Mouse (Mus musculus) kidney, embryonic 16.5 days (tissue): ENCODE data around the gene Fry. TPM values are rescaled to one million over a fixed set of nuclear protein-coding genes. Genes with fewer than 3 reads are reported as not detected.

Experiments used
- ATAC-seq: fragments of 200-750 bp; cut with Nextera tagmentation; 2 replicates; pipeline ENCODE4 v1.8.0; 2017; ENCODE audit warnings: moderate TSS enrichment; ENCODE audit not compliant: low FRiP score, low TSS enrichment
- H3K27ac ChIP-seq: fragments of 300-500 bp; sonication (generic); 2 replicates; pipeline ENCODE4 v1.5.1; 2014; ENCODE audit warnings: low read length
- H3K27me3 ChIP-seq: fragments of 300-500 bp; sonication (generic); 2 replicates; pipeline ENCODE4 v1.6.1; 2014; ENCODE audit warnings: low read length, control low read depth, mixed read lengths; ENCODE audit not compliant: insufficient read depth
- H3K36me3 ChIP-seq: fragments of 300-500 bp; sonication (generic); 2 replicates; pipeline ENCODE4 v1.6.1; 2014; ENCODE audit warnings: low read length, control low read depth, mixed read lengths; ENCODE audit not compliant: insufficient read depth
- H3K4me1 ChIP-seq: fragments of 300-500 bp; sonication (generic); 2 replicates; pipeline ENCODE4 v1.6.1; 2014; ENCODE audit warnings: low read length, control low read depth, mixed read lengths; ENCODE audit not compliant: insufficient read depth
- H3K4me2 ChIP-seq: fragments of 300-500 bp; sonication (generic); replicated peaks from 2 replicates; pipeline ENCODE4 v1.6.1; 2014; ENCODE audit warnings: low read depth, low read length
- H3K4me3 ChIP-seq: fragments of 300-500 bp; sonication (generic); 2 replicates; pipeline ENCODE4 v1.5.1; 2014; ENCODE audit warnings: mild to moderate bottlenecking, low read length
- H3K9ac ChIP-seq: fragments of 300-500 bp; sonication (generic); replicated peaks from 2 replicates; pipeline ENCODE4 v1.6.1; 2014; ENCODE audit warnings: low read length
- H3K9me3 ChIP-seq: fragments of 300-500 bp; sonication (generic); 2 replicates; pipeline ENCODE4 v1.6.1; 2016; ENCODE audit warnings: low read length, control low read depth
- WGBS: fragments of 180-500 bp; shearing (Covaris S2); extraction: QIAGEN DNeasy Blood & Tissue Kit; methylation state at CpG from one replicate; pipeline ENCODE4 v1.1.7; 2014; 5-methylcytosine and 5-hydroxymethylcytosine counted together
- polyA plus RNA-seq: library from polyadenylated mRNA; unstranded; fragments of >200 nt; fragmentation: Nextera tagmentation; extraction: Ambion mirVana; gene quantifications from 2 replicates; pipeline ENCODE4 v1.2.1, GENCODE M21; 2015

Fry gene
- 5.7 and 7.8 TPM in 2 replicates for polyA plus RNA-seq

GRCm38 (mm10) chr5:150118455-150119241 lies at the start of gene Fry:
Fry (plus strand) TSS chr5:150118645.
- Histone ChIP-seq H3K36me3 (no peaks in the 10 kb centered on the region), H3K27me3 (no peaks in the 10 kb centered on the region), H3K4me2 (peak within 1 kb of the TSS; percentile 80), H3K4me1 (no peaks in the 10 kb centered on the region), H3K9ac (peak within 1 kb of the TSS; percentile 40), H3K9me3 (no peaks in the 10 kb centered on the region; the same call in 1 of the 2 replicates), H3K27ac (no peak within 1 kb of the TSS), H3K4me3 (peak within 1 kb of the TSS; percentile 68)
- WGBS, result under 1% methylated on average over 49 of the region's 68 CpGs
- peak; percentile 99 for ATAC-seq

DNA sequence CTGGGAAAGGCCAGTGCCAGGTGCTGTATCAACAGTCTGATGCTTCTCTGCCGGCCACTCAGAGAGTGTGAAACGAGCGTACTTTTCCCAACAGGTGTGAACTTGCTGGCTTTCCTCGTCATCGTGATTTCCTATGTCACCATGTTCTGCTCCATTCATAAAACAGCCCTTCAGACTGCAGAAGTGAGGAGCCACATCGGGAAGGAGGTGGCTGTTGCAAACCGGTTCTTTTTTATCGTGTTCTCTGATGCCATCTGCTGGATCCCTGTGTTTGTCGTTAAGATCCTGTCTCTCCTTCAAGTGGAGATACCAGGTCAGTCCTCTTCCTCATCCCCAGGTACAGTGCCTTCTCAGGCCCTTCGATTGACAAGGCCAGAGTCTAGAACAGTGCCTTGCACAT lies 48.4 kb upstream of the Fry start:
- Histone ChIP-seq H3K36me3 (no peaks in the 10 kb centered on the region), H3K4me2 (peak overlapping the region; percentile 43), H3K4me1 (0 out of 2 replicates have a peak, but pooled peaks cover 2% of the 10 kb centered on the region), H3K9ac (no peak overlapping the region), H3K9me3 (no peaks in the 10 kb centered on the region), H3K27ac (no peak overlapping the region), H3K27me3 (no peaks in the 10 kb centered on the region), H3K4me3 (no peak overlapping the region)
- ATAC-seq, result no peak
- WGBS, result 19% methylated on average over 10 of the region's 10 CpGs

GRCm38 (mm10) chr5:150071738-150072137 lies 46.7 kb upstream of the Fry start:
- H3K4me3 ChIP-seq, result no peak overlapping the region
- no peak overlapping the region for H3K9ac ChIP-seq
- 0 out of 2 replicates have a peak, but pooled peaks cover 2% of the 10 kb centered on the region for H3K4me1 ChIP-seq
- H3K36me3 ChIP-seq, result no peaks in the 10 kb centered on the region
- no peak overlapping the region for H3K4me2 ChIP-seq
- no peak for ATAC-seq
- no peaks in the 10 kb centered on the region for H3K27me3 ChIP-seq
- no peak overlapping the region for H3K27ac ChIP-seq
- no peaks in the 10 kb centered on the region for H3K9me3 ChIP-seq

- peak; percentile 80 for ATAC-seq
- H3K36me3 ChIP-seq, result no peaks in the 10 kb centered on the region
- no peak overlapping the region for H3K27ac ChIP-seq
- 0 out of 2 replicates have a peak, but pooled peaks cover 3% of the 10 kb centered on the region for H3K4me1 ChIP-seq
- peak overlapping the region; percentile 34 for H3K4me2 ChIP-seq
- H3K9ac ChIP-seq, result no peak overlapping the region
- H3K27me3 ChIP-seq, result no peaks in the 10 kb centered on the region
- 32% methylated on average over 12 of the region's 12 CpGs for WGBS
- no peaks in the 10 kb centered on the region for H3K9me3 ChIP-seq
- no peak overlapping the region for H3K4me3 ChIP-seq
Measured at GRCm38 (mm10) chr5:150079866-150080797, 38.3 kb upstream of the Fry start.

GRCm38 (mm10) chr5:150082696-150083095 lies 35.7 kb upstream of the Fry start:
- 87% methylated on average over 14 of the region's 14 CpGs for WGBS
- Histone ChIP-seq H3K27me3 (no peaks in the 10 kb centered on the region), H3K4me2 (no peak overlapping the region), H3K27ac (no peak overlapping the region), H3K9me3 (no peaks in the 10 kb centered on the region), H3K4me3 (no peak overlapping the region), H3K9ac (no peak overlapping the region), H3K4me1 (0 out of 2 replicates have a peak, but pooled peaks cover 3% of the 10 kb centered on the region), H3K36me3 (no peaks in the 10 kb centered on the region)
- ATAC-seq, result no peak

DNA sequence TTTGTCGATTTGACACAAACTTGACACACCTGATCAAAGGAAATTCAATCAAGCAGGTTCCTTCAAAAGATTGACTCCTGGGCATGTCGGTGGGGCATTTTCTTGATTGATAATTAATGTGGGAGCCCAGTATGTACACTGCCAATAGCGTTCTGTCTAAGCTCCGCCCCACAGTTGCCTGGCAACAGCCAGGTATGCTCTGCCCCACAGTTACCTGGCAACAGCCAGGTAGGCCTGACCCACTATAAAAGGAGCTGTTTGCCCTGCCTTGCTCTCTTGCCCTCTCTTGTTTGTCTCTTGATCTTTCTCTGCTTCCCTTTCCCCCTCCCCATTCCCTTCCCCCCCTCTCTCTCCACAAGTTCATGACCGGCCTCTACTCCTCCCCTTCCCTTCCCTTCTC lies 35.3 kb upstream of the Fry start:
- no peak overlapping the region for H3K27ac ChIP-seq
- no peak overlapping the region for H3K4me3 ChIP-seq
- no peak for ATAC-seq
- H3K36me3 ChIP-seq, result no peaks in the 10 kb centered on the region
- 0 out of 2 replicates have a peak, but pooled peaks cover 3% of the 10 kb centered on the region for H3K4me1 ChIP-seq
- no peak overlapping the region for H3K9ac ChIP-seq
- no peaks in the 10 kb centered on the region for H3K9me3 ChIP-seq
- WGBS, result 59% methylated on average over 5 of the region's 5 CpGs
- no peak overlapping the region for H3K4me2 ChIP-seq
- H3K27me3 ChIP-seq, result no peaks in the 10 kb centered on the region

DNA sequence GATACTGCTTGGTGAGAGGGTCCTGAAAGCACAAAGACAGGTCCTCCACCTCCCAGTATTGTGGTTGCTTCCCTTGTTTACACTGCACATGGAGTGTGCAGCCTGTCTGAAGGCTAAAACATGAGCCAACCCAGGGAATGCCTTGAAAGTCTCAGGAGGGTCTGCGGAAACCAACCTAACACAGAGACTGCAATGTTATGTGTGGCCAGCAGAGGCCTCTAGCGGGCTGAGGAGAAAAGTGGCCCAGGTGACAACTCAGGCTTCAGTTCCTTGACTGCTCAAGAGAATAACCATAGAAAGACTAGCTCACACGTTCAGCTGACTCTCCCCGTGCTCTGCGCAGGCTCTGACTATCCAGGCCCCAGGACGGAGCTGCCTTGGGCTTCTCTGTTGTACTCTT lies 20.8 kb upstream of the Fry start:
- Histone ChIP-seq H3K9me3 (no peaks in the 10 kb centered on the region), H3K9ac (no peak overlapping the region), H3K4me1 (no peaks in the 10 kb centered on the region), H3K4me2 (no peak overlapping the region), H3K4me3 (no peak overlapping the region), H3K36me3 (no peaks in the 10 kb centered on the region), H3K27me3 (no peaks in the 10 kb centered on the region), H3K27ac (no peak overlapping the region)
- WGBS, result 6% methylated on average over 6 of the region's 6 CpGs
- peak; percentile 73 for ATAC-seq

DNA sequence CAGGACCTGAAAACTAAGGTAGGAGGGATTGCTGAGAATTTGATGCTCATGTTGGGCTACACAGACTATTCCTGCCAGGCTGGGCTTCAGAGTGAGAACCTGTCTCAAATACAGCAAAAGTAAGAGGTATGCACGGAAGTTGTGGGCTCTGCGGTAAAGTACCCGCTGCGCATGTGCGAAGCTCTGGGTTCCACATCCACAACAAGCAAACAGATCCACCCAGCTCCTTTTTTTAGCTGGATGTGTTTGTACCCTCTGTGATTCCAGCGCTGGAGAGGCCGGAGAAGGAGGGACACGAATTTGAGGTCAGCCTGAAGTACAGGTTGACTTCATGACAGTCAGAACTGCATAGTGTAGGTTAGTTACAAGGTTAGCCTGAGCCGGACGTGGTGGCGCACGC lies 19.7 kb upstream of the Fry start:
- no peak overlapping the region for H3K9ac ChIP-seq
- H3K36me3 ChIP-seq, result no peaks in the 10 kb centered on the region
- no peak overlapping the region for H3K4me3 ChIP-seq
- ATAC-seq, result no peak
- H3K4me1 ChIP-seq, result no peaks in the 10 kb centered on the region
- H3K27me3 ChIP-seq, result no peaks in the 10 kb centered on the region
- H3K27ac ChIP-seq, result no peak overlapping the region
- no peaks in the 10 kb centered on the region for H3K9me3 ChIP-seq
- 93% methylated on average over 12 of the region's 12 CpGs for WGBS
- no peak overlapping the region for H3K4me2 ChIP-seq

- Histone ChIP-seq H3K4me2 (no peak overlapping the region), H3K27ac (no peak overlapping the region), H3K4me1 (no peaks in the 10 kb centered on the region), H3K4me3 (no peak overlapping the region), H3K9me3 (no peaks in the 10 kb centered on the region), H3K36me3 (no peaks in the 10 kb centered on the region), H3K9ac (no peak overlapping the region), H3K27me3 (no peaks in the 10 kb centered on the region)
- WGBS, result 83% methylated on average over 11 of the region's 11 CpGs
- ATAC-seq, result no peak
Measured at GRCm38 (mm10) chr5:150101789-150102188, 16.7 kb upstream of the Fry start.
